Mouse (Mus musculus): ENCODE measurements around the gene Cideb. TPM values are rescaled to one million over a fixed set of nuclear protein-coding genes. Genes with fewer than 3 reads are reported as not detected.
A peak's percentile ranks its signal among the peaks of the same experiment; 100 is the strongest.

Gene Cideb
- polyA plus RNA-seq, 1 experiment = 1.8 TPM

- H3K27ac ChIP-seq (ENCODE audit: control insufficient read depth, insufficient read depth, low read length) = no peak overlapping the region; the same call in 1 of the 2 replicates
- DNase-seq = peak; percentile 7
- WGBS = 98% methylated on average over 6 of the region's 6 CpGs
- H3K27me3 ChIP-seq (ENCODE audit: control insufficient read depth, insufficient read depth, low read length) = no peaks in the 10 kb centered on the region
- no peak overlapping the region for H3K4me3 ChIP-seq (ENCODE audit: control insufficient read depth, insufficient read depth, low read length)
- H3K36me3 ChIP-seq (ENCODE audit: control insufficient read depth, insufficient read depth, low read length) = 0 out of 2 replicates have a peak, but pooled peaks cover 3% of the 10 kb centered on the region
- H3K4me1 ChIP-seq (replicated peaks; ENCODE audit: control insufficient read depth, insufficient read depth, low read length) = peaks cover 22% of the 10 kb centered on the region
- no peak for TF ChIP-seq POLR2A (IDR thresholded peaks at IDR 0.05; ENCODE audit: control insufficient read depth, extremely low read depth, insufficient read depth, low read length, poor library complexity)
- TF ChIP-seq CTCF (IDR thresholded peaks at IDR 0.05; ENCODE audit: borderline replicate concordance, control insufficient read depth, extremely low read depth, insufficient read depth, low read length, poor library complexity) = no peak
Observed at GRCm38 (mm10) chr14:55721076-55721475, 37.2 kb downstream of the Cideb start.

- no peak for DNase-seq
- TF ChIP-seq POLR2A (IDR thresholded peaks at IDR 0.05; ENCODE audit: control insufficient read depth, extremely low read depth, insufficient read depth, low read length, poor library complexity) (no peak), CTCF (IDR thresholded peaks at IDR 0.05; ENCODE audit: borderline replicate concordance, control insufficient read depth, extremely low read depth, insufficient read depth, low read length, poor library complexity) (no peak)
- 97% methylated on average over 12 of the region's 12 CpGs for WGBS
- H3K36me3 ChIP-seq (ENCODE audit: control insufficient read depth, insufficient read depth, low read length) = 0 out of 2 replicates have a peak, but pooled peaks cover 3% of the 10 kb centered on the region
- H3K27ac ChIP-seq (ENCODE audit: control insufficient read depth, insufficient read depth, low read length) = no peak overlapping the region
- no peaks in the 10 kb centered on the region for H3K27me3 ChIP-seq (ENCODE audit: control insufficient read depth, insufficient read depth, low read length)
- peaks cover 22% of the 10 kb centered on the region for H3K4me1 ChIP-seq (replicated peaks; ENCODE audit: control insufficient read depth, insufficient read depth, low read length)
- no peak overlapping the region for H3K4me3 ChIP-seq (ENCODE audit: control insufficient read depth, insufficient read depth, low read length)
Observed at GRCm38 (mm10) chr14:55720666-55721065, 37.6 kb downstream of the Cideb start.

GRCm38 (mm10) chr14:55719737-55720136 is 38.5 kb downstream of the Cideb start:
- H3K27ac ChIP-seq (ENCODE audit: control insufficient read depth, insufficient read depth, low read length) = no peak overlapping the region
- H3K4me3 ChIP-seq (ENCODE audit: control insufficient read depth, insufficient read depth, low read length) = no peak overlapping the region
- TF ChIP-seq POLR2A (IDR thresholded peaks at IDR 0.05; ENCODE audit: control insufficient read depth, extremely low read depth, insufficient read depth, low read length, poor library complexity) = no peak
- TF ChIP-seq CTCF (IDR thresholded peaks at IDR 0.05; ENCODE audit: borderline replicate concordance, control insufficient read depth, extremely low read depth, insufficient read depth, low read length, poor library complexity) = no peak
- DNase-seq = no peak
- peaks cover 14% of the 10 kb centered on the region for H3K4me1 ChIP-seq (replicated peaks; ENCODE audit: control insufficient read depth, insufficient read depth, low read length)
- 96% methylated on average over 6 of the region's 6 CpGs for WGBS
- H3K36me3 ChIP-seq (ENCODE audit: control insufficient read depth, insufficient read depth, low read length) = 0 out of 2 replicates have a peak, but pooled peaks cover 3% of the 10 kb centered on the region
- no peaks in the 10 kb centered on the region for H3K27me3 ChIP-seq (ENCODE audit: control insufficient read depth, insufficient read depth, low read length)

GRCm38 (mm10) chr14:55716884-55717283 is 41.4 kb downstream of the Cideb start:
- peaks cover 9% of the 10 kb centered on the region; the same call in 1 of the 2 replicates for H3K4me1 ChIP-seq (replicated peaks; ENCODE audit: control insufficient read depth, insufficient read depth, low read length)
- H3K27ac ChIP-seq (ENCODE audit: control insufficient read depth, insufficient read depth, low read length) = no peak overlapping the region
- 94% methylated on average over 8 of the region's 8 CpGs for WGBS

GRCm38 (mm10) chr14:55716271-55716670 is 42.0 kb downstream of the Cideb start:
- H3K27ac ChIP-seq (ENCODE audit: control insufficient read depth, insufficient read depth, low read length) = no peak overlapping the region
- H3K4me3 ChIP-seq (ENCODE audit: control insufficient read depth, insufficient read depth, low read length) = no peak overlapping the region
- DNase-seq = no peak
- H3K4me1 ChIP-seq (replicated peaks; ENCODE audit: control insufficient read depth, insufficient read depth, low read length) = 0 out of 2 replicates have a peak, but pooled peaks cover 5% of the 10 kb centered on the region
- TF ChIP-seq POLR2A (IDR thresholded peaks at IDR 0.05; ENCODE audit: control insufficient read depth, extremely low read depth, insufficient read depth, low read length, poor library complexity) = no peak
- TF ChIP-seq CTCF (IDR thresholded peaks at IDR 0.05; ENCODE audit: borderline replicate concordance, control insufficient read depth, extremely low read depth, insufficient read depth, low read length, poor library complexity) = no peak
- H3K36me3 ChIP-seq (ENCODE audit: control insufficient read depth, insufficient read depth, low read length) = 0 out of 2 replicates have a peak, but pooled peaks cover 3% of the 10 kb centered on the region
- 99% methylated on average over 6 of the region's 6 CpGs for WGBS
- no peaks in the 10 kb centered on the region for H3K27me3 ChIP-seq (ENCODE audit: control insufficient read depth, insufficient read depth, low read length)

More at GRCm38 (mm10) chr14:55716884-55717283, 41.4 kb downstream of the Cideb start:
- H3K36me3 ChIP-seq (ENCODE audit: control insufficient read depth, insufficient read depth, low read length) = 0 out of 2 replicates have a peak, but pooled peaks cover 3% of the 10 kb centered on the region
- no peaks in the 10 kb centered on the region for H3K27me3 ChIP-seq (ENCODE audit: control insufficient read depth, insufficient read depth, low read length)
- no peak for TF ChIP-seq CTCF (IDR thresholded peaks at IDR 0.05; ENCODE audit: borderline replicate concordance, control insufficient read depth, extremely low read depth, insufficient read depth, low read length, poor library complexity)
- TF ChIP-seq POLR2A (IDR thresholded peaks at IDR 0.05; ENCODE audit: control insufficient read depth, extremely low read depth, insufficient read depth, low read length, poor library complexity) = no peak
- DNase-seq = no peak
- no peak overlapping the region for H3K4me3 ChIP-seq (ENCODE audit: control insufficient read depth, insufficient read depth, low read length)

GRCm38 (mm10) chr14:55714893-55715292 is 43.4 kb downstream of the Cideb start:
- TF ChIP-seq POLR2A (IDR thresholded peaks at IDR 0.05; ENCODE audit: control insufficient read depth, extremely low read depth, insufficient read depth, low read length, poor library complexity) (no peak), CTCF (IDR thresholded peaks at IDR 0.05; ENCODE audit: borderline replicate concordance, control insufficient read depth, extremely low read depth, insufficient read depth, low read length, poor library complexity) (no peak)
- Histone ChIP-seq H3K4me1 (replicated peaks; ENCODE audit: control insufficient read depth, insufficient read depth, low read length) (0 out of 2 replicates have a peak, but pooled peaks cover 5% of the 10 kb centered on the region), H3K27ac (ENCODE audit: control insufficient read depth, insufficient read depth, low read length) (no peak overlapping the region), H3K4me3 (ENCODE audit: control insufficient read depth, insufficient read depth, low read length) (no peak overlapping the region), H3K36me3 (ENCODE audit: control insufficient read depth, insufficient read depth, low read length) (0 out of 2 replicates have a peak, but pooled peaks cover 3% of the 10 kb centered on the region), H3K27me3 (ENCODE audit: control insufficient read depth, insufficient read depth, low read length) (no peaks in the 10 kb centered on the region)
- 45% methylated on average over 6 of the region's 6 CpGs for WGBS
- DNase-seq = no peak

All from thymus, adult 2 months (tissue).